ENCODE assay signal across 13 mouse cellular contexts in genomic region chr3:53931745-53932144, GRCm38 (mm10).
"Had no signal": no experiment of that assay in that cellular context is flagged by ENCODE, and none has a peak within 500 bp of the region (broad histone marks: within the 10 kb centered on the region; RNA-seq: fewer than 3 reads in every experiment).

No protein-coding gene starts in this region.

- H3K27ac ChIP-seq: limb, embryonic 10.5 days; liver, embryonic 15.5 days; midbrain, embryonic 15.5 days; neural tube, embryonic 12.5 days had no signal

- H3K4me3 ChIP-seq: limb, embryonic 10.5 days; liver, embryonic 15.5 days; midbrain, embryonic 15.5 days; neural tube, embryonic 12.5 days had no signal

- DNase-seq: kidney, adult 8-10 months; kidney, postnatal 25 days; lung, adult 2 months; lung, postnatal 4 days; retina, postnatal 1 day; right cerebral cortex, postnatal 4 days; spleen, adult 18-20 months; thymus, adult 2 months; thymus, postnatal 25 days had no signal
